Mouse (Mus musculus): Measurements from ENCODE around the gene Pank2.

Gene Pank2

GRCm38 (mm10) chr2:131323675-131324074, 61.4 kb downstream of the Pank2 start:
- DNase-seq (ENCODE audit: low spot score in 2 of 2), result no peak

- DNase-seq (ENCODE audit: low spot score in 2 of 2), result no peak
Observed at GRCm38 (mm10) chr2:131326044-131326443, 63.7 kb downstream of the Pank2 start.

- no peak for DNase-seq (ENCODE audit: low spot score in 2 of 2)
Observed at GRCm38 (mm10) chr2:131328981-131329380, 66.7 kb downstream of the Pank2 start.

- no peak for DNase-seq (ENCODE audit: low spot score in 2 of 2)
Observed at GRCm38 (mm10) chr2:131330548-131330947, 68.3 kb downstream of the Pank2 start.

DNA sequence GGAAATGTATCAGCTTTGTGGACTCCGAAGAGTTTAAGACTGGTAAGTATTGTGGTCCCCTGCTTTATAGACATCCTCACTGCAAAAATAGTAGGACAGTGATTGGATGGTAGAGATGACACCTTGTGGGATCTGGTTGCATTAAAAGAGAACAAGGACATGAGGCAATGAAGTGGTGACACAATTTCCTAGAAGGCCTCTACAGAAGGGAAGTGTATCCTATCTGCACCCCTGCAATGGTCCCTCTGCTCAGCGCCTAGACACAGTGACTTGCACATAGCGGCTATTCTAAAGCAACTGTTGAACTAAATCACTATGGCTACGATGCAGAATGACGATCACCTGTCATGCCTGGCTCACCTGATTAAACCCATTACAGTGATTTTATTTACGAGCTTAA, 75.3 kb downstream of the Pank2 start:
- no peak for DNase-seq (ENCODE audit: low spot score in 2 of 2)

GRCm38 (mm10) chr2:131344449-131344848, 82.2 kb downstream of the Pank2 start:
- DNase-seq (ENCODE audit: low spot score in 2 of 2), result no peak

GRCm38 (mm10) chr2:131345556-131345955, 83.3 kb downstream of the Pank2 start:
- DNase-seq (ENCODE audit: low spot score in 2 of 2), result no peak
